Mouse (Mus musculus) left cerebral cortex, postnatal 25 days (tissue): ENCODE measurements around the gene Gm42417. TPM values are rescaled to one million over a fixed set of nuclear protein-coding genes. Genes with fewer than 3 reads are reported as not detected.

ENCODE experiments used
- DNase-seq, 2 experiments: peaks; one replicate each; pipeline ENCODE4 v3.0.0; 2022; ENCODE audit warnings: low spot score in 2 of 2, mixed read lengths in 1 of 2
- intact Hi-C: fragments of 180-260 bp; cut with DNase I; formaldehyde crosslinking; loops from one replicate; pipeline ENCODE4 v1.15.1; 2025
- total RNA-seq, 2 experiments: library from RNA; stranded (reverse); gene quantifications; 2 replicates each; pipeline ENCODE4 v1.2.3; 2021

The Gm42417 gene
- total RNA-seq, 2 experiments from 2014 or later, result not detected

GRCm38 (mm10) chr1:36529274-36529673 is 10.0 kb downstream of the Gm42417 start:
- DNase-seq, result no peak
- intact Hi-C loops, result no loop called here

GRCm38 (mm10) chr1:36528351-36528750 is 10.9 kb downstream of the Gm42417 start:
- intact Hi-C loops, result no loop called here
- no peak for DNase-seq

- DNase-seq, result no peak
- intact Hi-C loops, result no loop called here
Measured at GRCm38 (mm10) chr1:36526903-36527302, 12.3 kb downstream of the Gm42417 start.

GRCm38 (mm10) chr1:36525774-36526173 is 13.5 kb downstream of the Gm42417 start:
- no peak for DNase-seq
- intact Hi-C loops, result no loop called here

DNA sequence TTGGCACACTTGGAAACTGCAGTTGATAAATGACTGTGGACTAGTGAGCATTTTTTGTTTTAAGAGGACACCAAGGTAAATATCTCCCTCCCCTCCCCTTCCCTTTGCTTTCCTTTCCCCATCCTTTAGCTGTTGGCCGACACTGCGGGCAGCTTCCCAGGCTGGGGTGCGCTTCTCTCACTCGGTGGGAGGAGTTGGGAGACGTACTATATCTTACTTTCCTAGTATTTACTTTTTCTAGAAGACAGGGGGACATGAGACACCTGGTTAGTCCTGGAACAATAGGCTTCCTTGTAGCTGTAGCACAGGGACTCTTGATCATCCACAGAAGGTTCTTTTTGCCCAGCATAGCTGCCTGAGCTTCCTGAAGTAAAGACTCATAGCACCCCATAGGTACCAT is 15.2 kb downstream of the Gm42417 start:
- intact Hi-C loops, result no loop called here
- no peak for DNase-seq

DNA sequence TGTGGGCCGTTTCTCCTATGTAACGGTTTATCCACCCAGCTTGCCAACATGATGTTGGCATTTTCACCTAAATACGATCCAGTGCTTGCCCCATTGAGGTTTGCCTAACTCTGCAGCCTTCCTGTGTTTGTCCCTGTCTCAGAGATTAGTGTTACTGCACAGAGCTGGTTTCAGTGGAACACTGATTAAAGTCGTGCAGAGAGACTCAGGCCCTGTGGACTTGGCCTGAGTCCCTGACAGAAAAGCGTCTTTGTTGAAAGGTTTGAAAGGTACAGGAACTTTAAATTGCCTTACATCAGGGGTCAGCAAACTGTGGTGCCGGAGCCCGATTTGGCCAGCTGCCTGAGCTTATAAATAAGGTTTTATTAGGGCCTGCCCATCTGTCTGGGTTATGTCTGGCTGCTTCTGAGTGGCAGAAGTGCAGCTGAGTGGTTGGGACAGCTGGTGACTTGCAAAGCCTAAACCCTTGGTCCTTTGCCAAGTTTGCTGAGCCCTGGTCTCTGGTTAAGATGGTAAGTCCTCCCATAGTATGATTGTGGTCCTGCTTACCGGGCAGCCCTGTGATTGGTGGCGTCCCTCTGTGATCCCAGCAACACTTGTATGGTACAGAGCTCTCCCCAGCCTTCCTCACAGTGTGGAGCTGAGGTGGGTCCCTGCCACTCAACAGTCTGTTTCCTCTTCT is 15.8 kb downstream of the Gm42417 start:
- DNase-seq, result no peak
- intact Hi-C loops, result no loop called here

DNA sequence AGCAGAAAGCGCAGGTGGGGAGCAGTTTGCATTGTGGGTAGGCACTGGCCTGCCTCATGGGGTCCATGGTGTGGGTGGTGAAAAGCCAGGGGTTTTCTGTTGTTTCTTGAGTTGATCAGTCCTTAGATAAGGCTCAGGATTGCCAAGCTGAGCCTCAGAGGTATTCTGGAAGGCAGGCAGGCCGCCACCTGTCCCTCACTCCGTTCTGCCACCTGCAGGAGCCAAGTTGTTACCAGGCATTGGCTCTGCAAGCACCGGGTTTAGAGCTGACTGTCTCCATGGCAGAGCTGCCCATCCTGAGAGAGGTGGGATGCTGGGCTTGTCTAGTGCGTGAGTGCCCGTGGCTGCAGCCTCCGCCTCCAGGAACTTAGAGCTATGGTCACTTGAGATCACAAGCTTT is 17.0 kb downstream of the Gm42417 start:
- intact Hi-C loops, result no loop called here
- no peak for DNase-seq

DNA sequence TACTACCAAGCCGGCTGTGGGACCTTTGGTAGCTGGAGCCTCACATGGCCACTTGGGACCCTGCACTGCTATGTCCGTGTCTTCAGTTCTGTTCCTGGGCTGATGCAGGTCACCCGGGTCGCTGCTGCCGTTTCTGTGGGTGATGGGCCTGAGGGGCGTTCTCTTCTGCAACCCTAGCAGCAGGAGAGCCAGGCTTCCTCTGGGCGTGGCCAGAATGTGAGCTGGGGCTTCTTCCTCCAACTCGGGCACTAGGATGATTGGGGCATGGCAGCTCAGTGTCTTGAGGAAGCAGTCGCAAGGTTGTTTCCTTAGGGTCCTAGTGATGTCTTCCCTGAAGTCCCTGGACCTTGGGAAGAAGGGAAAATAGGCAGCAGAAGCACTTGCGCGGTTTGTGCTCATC is 19.6 kb downstream of the Gm42417 start:
- no peak for DNase-seq
- intact Hi-C loops, result no loop called here

DNA sequence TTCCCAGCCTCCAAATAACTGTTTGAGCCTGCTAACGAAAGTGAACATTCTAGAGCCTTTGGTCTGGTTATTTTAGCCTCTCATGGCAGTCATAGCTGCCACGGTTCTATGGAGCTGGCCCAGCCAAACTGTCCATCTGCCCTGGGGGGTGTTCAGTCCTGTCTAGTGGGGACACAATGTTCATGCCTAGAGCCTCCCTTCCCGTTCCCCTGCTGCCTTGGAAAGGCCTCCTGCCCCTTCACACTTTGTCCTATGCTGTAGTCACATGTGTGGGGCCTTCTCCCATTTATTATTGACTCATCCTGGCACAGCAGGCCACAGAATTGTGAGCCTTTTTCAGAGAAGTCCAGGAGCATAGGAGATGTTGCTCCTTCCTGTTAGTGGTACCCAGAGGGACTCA is 21.0 kb downstream of the Gm42417 start:
- DNase-seq, result no peak
- intact Hi-C loops, result no loop called here

GRCm38 (mm10) chr1:36513718-36514117 is 25.5 kb downstream of the Gm42417 start:
- DNase-seq, result no peak
- intact Hi-C loops, result loop anchor here (5.0 kb wide), 2 partner anchors 71 to 146 kb away; partner anchors contain the start of gene Kansl3

DNA sequence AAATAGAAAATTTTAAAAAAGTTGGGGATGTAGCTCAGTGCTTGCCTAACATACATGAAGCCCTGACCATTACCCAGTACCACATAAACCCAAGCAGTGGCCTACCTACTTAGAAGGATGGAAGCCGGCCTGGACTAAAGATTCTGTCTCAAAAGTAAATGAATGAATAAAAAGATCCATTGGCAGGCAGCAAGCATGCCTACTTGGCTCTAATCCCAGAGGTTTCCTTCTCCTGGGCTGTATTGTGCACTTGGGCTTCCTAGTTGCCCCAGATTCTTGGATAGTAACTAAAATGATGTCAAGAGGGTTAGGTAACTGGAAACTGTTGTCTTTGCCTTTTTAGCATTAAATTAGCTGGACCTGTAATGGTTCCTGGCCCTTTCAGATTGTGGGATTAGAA is 25.9 kb downstream of the Gm42417 start:
- intact Hi-C loops, result loop anchor here (5.0 kb wide), 2 partner anchors 71 to 146 kb away; partner anchors contain the start of gene Kansl3
- DNase-seq, result peak in 1 of 2 experiments; percentile 43

GRCm38 (mm10) chr1:36512966-36513280 is 26.3 kb downstream of the Gm42417 start:
- intact Hi-C loops, result loop anchor here (5.0 kb wide), 2 partner anchors 71 to 146 kb away; partner anchors contain the start of gene Kansl3
- DNase-seq, result no peak

DNA sequence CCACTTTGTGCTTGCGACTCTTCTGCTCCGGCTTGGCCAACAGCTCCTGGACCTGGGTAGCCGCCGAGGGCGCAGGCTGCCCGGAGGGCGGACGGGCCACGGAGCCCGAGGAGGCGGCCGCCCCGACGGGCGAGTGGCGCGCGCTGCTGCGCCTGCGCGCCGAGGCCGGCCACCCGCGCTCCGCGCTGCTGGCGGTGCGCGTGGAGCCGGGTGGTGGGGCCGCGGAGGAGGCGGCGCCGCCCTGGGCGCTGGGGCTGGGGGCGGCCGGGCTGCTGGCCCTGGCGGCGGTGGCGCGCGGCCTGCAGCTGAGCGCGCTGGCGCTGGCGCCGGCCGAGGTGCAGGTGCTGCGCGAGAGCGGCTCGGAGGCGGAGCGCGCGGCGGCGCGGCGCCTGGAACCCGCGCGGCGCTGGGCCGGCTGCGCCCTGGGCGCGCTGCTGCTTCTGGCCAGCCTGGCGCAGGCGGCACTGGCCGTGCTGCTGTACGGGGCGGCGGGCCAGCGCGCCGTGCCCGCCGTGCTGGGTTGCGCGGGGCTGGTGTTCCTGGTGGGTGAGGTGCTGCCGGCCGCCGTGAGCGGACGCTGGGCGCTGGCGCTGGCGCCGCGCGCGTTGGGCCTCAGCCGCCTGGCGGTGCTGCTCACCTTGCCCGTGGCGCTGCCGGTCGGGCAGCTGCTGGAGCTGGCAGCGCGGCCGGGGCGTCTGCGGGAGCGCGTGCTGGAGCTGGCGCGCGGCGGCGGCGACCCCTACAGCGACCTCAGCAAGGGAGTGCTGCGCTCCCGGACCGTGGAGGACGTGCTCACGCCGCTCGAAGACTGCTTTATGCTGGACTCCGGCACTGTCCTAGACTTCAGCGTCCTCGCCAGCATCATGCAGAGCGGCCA is 26.9 kb downstream of the Gm42417 start:
- DNase-seq, result peak; percentile 53 to 56
- intact Hi-C loops, result loop anchor here (5.0 kb wide), 2 partner anchors 70 to 145 kb away; partner anchors contain the start of gene Kansl3

DNA sequence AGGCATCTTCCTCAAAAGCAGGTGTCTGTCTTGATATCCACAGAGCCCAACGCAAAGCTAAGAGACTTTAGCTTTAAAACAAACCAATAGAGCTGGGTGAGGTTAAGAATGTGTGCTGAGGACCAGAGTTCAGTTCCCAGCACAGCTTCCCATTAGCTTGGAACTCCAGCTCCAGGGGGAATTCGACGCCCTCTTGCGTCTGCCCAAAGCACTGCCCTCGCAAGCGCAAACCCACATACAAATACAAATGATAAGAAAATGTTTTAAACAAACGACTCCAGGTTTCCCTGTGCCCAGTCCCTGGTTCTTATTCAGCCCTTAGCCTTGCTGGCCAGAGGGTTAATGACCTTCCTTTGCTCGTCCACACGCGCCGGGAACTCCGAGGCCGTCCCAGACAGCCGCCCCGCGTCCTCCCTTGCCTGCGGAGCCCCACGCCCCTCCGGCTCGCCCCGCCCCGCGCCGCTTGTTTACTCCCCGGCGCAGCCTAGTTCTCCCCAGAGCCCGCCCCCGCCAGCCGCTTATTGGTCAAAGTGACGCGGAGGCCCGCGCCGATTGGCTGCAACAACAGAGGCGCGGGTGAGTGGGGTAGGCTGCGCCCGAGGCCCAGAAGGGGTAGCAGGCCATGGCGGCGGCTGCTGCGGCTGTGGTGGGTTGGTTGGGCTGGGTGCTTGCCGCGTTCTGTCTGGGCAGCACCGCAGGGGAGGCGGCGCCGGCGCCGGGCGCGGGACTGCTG is 27.8 kb downstream of the Gm42417 start, which contains the start of gene Cnnm3:
TSS of gene Cnnm3 (plus strand) at position 579 of the 733 bp plus-strand sequence.
- DNase-seq, result peak; percentile 98 to 99
- intact Hi-C loops, result loop anchor here (5.0 kb wide), 2 partner anchors 69 to 144 kb away; partner anchors contain the start of gene Kansl3

DNA sequence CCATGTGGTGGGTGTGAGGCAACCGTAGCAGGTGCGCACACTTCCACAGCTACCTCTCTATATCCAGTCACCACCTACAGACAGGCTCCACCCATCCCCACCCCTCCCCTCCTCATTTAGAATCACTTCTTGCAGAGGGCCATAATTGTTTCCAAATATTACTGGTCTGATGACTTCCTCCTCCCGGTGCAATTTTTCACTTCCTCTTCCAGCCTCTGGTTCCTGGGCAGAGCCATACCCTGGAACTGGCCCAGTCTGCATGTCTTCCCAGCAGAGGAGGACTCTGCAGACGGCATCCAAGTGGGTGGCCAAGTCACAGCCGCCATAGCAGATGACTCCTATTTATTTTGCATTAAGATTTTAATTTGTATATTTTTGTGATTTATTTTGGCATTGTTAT is 31.0 kb downstream of the Gm42417 start:
- intact Hi-C loops, result no loop called here
- no peak for DNase-seq

- intact Hi-C loops, result loop anchor here (1.0 kb wide), 1 partner anchor 178 kb away; no protein-coding TSS in a partner anchor
- peak; percentile 68 to 69 for DNase-seq
Measured at GRCm38 (mm10) chr1:36501261-36501660, 38.0 kb downstream of the Gm42417 start.

GRCm38 (mm10) chr1:36497312-36497711 is 41.9 kb downstream of the Gm42417 start:
- intact Hi-C loops, result no loop called here
- no peak for DNase-seq

DNA sequence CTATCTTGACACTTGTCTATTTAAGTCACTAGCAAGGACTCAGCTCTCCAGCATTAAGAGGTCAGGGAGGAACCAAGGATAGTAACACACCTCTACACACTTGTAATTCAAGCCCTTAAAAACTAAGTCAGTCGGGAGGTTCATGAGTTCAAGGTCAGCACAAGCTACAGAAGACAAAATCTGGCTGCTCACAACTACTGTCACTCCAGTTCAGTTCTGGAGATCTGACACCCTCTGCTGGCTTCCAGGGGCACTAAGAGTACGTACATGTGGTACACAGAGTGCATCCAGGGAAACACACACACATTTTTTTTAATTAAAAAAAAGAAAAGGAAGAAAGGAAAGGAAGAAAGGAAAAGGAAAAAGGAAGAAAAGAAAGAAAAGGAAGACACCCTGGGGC is 42.5 kb downstream of the Gm42417 start:
- intact Hi-C loops, result no loop called here
- DNase-seq, result peak in 1 of 2 experiments; percentile 37

DNA sequence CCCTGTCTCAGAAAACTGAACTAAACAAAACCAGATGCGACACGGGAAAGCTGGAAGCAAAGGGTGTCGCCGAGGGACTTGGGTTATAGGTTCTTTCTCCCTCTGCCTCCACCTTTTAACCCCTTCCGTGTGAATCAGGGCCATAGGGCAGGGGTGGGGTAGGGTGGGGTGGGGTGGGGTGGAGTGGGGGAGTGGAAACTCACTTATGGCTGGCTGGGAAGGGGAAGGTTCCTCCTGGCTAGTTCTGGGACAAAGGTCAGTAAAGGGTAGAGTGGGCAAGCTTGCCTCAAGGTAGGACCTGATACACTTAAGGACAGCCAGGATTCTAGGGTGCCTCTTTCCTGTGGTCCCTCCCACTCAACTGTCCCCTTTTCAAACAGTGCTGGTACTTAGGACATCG is 45.9 kb downstream of the Gm42417 start:
- DNase-seq, result no peak
- intact Hi-C loops, result no loop called here
